Mouse (Mus musculus) embryonic fibroblast, embryonic 13.5 days (primary cell): Measurements from ENCODE around the gene BC067074. TPM values are rescaled to one million over a fixed set of nuclear protein-coding genes. Genes with fewer than 3 reads are reported as not detected.

ENCODE experiments used
- H3K27ac ChIP-seq: 2 replicates; pipeline ENCODE4 v1.5.1; 2012; ENCODE audit warnings: low read length, control low read depth, inconsistent platforms; ENCODE audit not compliant: insufficient read depth
- H3K4me1 ChIP-seq: 2 replicates; pipeline ENCODE4 v1.6.1; 2011; ENCODE audit warnings: low read length; ENCODE audit not compliant: control insufficient read depth, insufficient read depth
- H3K4me3 ChIP-seq: 2 replicates; pipeline ENCODE4 v1.5.1; 2011; ENCODE audit warnings: mild to moderate bottlenecking, control low read depth, low read length; ENCODE audit not compliant: insufficient read depth
- CTCF ChIP-seq: IDR thresholded peaks from 2 replicates; pipeline ENCODE4 v1.5.1; 2011; ENCODE audit warnings: mild to moderate bottlenecking, control low read depth, low read length, moderate library complexity, borderline replicate concordance; ENCODE audit not compliant: insufficient read depth
- POLR2A ChIP-seq: IDR thresholded peaks from 2 replicates; pipeline ENCODE4 v1.6.1; 2011; ENCODE audit warnings: low read depth, mild to moderate bottlenecking, control low read depth, low read length, moderate library complexity
- polyA plus RNA-seq: library from polyadenylated mRNA; stranded (reverse); fragments of >200 nt; gene quantifications from 2 replicates; pipeline ENCODE4 v1.2.4, GENCODE M21; 2011; ENCODE audit warnings: low read depth; ENCODE audit not compliant: missing spikeins, insufficient read length

BC067074 gene
- polyA plus RNA-seq, 1 experiment, result 8.4 TPM

DNA sequence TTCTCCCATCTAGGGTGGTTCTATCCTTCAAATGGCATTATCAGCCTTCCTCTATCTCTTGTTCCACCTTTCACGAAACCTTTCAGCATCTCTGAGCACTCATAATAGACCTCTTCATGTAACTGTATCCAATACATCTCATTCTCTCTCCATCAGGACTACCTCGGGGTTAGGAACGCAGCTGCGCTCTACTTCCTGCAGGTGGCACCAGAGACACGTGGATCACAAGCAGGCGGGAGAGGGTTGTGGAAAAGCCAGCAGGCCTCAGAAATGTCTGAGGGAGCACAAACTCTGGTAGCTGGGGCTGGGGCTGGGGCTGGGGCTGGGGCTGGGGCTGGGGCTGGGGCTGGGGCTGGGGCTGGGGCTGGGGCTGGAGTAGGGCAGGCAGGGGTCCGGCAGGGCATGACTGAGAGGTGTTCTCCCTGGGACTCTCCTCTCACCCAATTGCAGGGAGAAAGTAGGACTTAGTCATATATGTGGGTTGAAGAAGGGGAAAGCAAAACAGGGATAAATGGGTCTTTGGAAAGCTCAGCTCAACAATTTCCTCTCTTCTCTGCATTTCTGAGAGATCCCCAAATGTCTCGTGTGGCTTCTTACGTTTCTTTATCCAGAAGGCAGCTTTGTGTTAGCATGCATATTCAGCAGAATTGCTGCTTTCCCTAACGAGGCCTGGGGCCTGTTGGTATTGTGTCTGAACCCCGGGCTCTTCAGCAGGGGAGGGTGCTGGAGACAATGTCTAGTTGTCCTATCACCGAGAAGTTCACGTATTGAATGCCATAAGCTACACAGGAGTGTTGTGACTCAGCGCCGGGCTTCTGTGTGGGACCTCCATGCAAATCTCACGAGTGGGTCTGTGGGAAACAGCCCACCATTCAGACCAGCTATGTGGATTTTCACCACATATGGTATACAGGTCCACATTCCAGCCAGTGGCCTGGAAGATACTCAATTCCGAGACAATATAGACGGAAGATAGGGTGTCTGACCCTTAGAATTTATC, 22.9 kb upstream of the BC067074 start:
- Histone ChIP-seq H3K27ac (no peak overlapping the region; the same call in 1 of the 2 replicates), H3K4me1 (0 out of 2 replicates have a peak, but pooled peaks cover 8% of the 10 kb centered on the region), H3K4me3 (no peak overlapping the region)
- TF ChIP-seq POLR2A (no peak), CTCF (peak; percentile 98)

- no peak for TF ChIP-seq POLR2A
- no peak for TF ChIP-seq CTCF
- 0 out of 2 replicates have a peak, but pooled peaks cover 8% of the 10 kb centered on the region for H3K4me1 ChIP-seq
- H3K4me3 ChIP-seq, result no peak overlapping the region
- H3K27ac ChIP-seq, result no peak overlapping the region
Measured at GRCm38 (mm10) chr13:113271189-113271588, 21.8 kb upstream of the BC067074 start.

DNA sequence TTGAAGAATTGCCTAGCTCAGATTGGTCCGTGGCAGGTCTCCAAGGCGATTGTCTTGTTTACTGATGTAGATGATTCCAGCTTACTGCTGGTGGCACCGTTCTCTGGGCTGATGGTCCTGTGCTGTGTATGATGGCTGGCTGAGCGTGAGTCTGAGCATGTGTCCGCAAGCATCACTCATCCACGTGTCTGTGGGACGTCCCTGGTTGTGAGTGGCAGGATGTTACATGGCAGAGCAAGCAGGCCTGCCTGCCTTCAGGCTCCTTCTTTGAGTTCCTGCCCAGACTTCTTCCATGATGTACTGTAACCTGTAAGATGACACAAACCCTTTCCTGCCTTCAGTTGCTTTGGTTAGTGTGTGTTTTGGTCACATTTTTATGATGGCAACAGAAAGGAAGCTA, 5.8 kb upstream of the BC067074 start:
- TF ChIP-seq POLR2A (no peak), CTCF (no peak)
- H3K4me1 ChIP-seq, result no peaks in the 10 kb centered on the region
- no peak overlapping the region for H3K4me3 ChIP-seq
- H3K27ac ChIP-seq, result no peak overlapping the region

DNA sequence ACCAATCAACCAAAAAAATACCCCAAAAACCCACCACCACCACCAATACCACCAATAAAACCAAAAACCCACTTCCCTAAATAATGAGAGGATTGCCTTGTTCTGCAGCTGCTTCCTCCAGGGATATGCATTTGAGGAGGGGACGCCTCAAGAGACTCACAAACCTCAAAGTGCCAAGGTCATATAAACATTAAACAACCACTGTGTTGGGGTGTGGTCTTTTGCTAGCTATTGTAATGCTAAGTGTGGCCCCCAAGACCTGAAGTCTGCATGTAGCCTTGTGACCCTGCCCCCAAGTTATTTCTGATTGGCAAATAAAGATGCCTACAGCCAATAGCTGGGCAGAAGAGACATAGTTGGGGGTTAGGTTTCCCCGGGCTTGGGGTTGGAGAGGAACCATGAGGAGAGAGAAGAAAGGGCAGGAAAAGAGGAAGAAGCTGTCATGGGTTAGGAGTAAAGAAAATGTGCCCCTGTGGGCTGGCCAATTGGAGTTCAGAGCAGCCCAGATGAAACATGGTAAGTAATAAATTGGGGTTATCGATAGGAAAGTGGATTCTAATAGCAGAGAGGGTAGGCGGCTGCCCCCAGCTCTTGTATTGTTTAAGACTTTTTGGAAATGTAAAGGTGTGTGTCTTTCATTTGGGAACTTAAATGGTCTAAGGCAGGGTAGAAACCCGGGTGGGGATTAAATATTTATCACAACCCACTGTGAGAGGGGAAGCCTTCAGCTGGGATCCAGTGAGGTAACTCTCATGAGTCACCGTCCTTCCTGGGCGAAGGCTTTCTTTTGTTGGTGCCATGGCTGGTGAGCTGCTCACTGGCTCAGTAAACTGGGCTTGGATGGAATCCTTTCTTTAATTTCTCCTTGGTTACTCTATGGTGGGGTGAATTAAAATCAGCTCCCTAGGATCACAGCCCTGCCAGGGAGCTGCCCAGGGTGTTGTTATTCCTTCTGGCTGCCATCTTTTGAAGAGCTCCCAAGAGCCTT, 4.5 kb upstream of the BC067074 start:
- Histone ChIP-seq H3K27ac (no peak overlapping the region), H3K4me1 (no peaks in the 10 kb centered on the region), H3K4me3 (no peak overlapping the region)
- no peak for TF ChIP-seq CTCF
- no peak for TF ChIP-seq POLR2A

- H3K27ac ChIP-seq, result no peak overlapping the region
- TF ChIP-seq POLR2A (no peak), CTCF (no peak)
- H3K4me3 ChIP-seq, result no peak overlapping the region
- H3K4me1 ChIP-seq, result no peaks in the 10 kb centered on the region
Measured at GRCm38 (mm10) chr13:113289760-113290159, 3.2 kb upstream of the BC067074 start.

DNA sequence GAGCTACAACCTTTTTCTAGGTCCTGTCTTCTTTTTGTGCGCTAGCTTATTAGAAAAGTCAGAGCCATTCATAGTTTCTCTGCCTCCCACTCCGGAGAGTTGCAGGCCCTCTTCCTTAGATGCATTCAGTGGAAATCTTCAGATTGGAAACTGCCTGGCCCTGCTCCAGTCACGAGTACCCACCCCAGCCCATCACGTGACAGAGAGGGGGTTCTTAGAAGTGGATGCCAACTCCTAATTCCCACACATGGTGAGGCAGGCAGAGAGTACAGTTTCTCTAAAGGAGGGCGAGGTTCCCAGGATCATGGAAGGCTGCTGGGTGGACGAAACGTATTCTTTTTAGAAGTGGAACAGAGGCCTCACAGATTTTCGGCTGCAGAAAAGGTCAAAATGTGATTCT, 958 bp upstream of the BC067074 start:
- no peak overlapping the region for H3K27ac ChIP-seq
- TF ChIP-seq POLR2A (no peak), CTCF (no peak)
- H3K4me3 ChIP-seq, result no peak overlapping the region
- H3K4me1 ChIP-seq, result no peaks in the 10 kb centered on the region

DNA sequence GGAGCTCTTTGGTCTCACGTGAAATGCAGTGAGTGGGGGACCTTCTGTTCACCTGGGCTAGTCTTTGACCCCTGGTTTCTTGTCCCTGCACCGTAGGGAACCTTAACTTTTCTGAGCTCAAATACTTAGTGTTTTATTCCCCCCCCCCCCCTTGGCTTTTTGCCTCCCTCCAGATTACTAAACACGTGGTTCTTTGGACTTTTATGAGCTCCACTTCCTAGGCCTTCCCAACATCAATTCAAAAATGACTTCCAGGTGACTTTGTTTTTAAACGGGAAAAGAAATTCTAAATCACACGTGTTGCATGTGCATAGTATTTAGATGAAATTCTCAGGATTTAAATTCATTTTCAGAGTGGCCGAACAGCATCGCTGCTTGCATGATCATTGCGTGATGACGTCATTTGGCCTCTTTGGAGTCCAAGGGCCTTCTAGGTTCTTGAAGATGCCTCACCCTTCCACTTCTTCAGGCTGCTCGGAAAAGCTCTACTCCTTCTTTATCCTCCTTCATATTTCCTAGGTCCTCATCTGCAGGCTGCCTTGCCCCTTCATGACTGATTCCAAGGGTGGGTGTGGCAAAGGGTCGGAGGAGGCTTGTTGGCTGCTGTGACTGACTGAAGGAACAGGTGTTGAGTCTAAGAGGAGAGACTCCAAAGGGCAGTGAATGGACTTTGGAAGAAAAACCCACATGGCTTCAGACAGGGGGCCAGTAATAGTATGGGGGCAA, 911 bp downstream of the BC067074 start:
- Histone ChIP-seq H3K4me3 (peak overlapping the region; percentile 41), H3K4me1 (no peaks in the 10 kb centered on the region), H3K27ac (no peak overlapping the region)
- TF ChIP-seq POLR2A (no peak), CTCF (no peak)

- H3K27ac ChIP-seq, result no peak overlapping the region
- TF ChIP-seq CTCF (no peak), POLR2A (no peak)
- H3K4me1 ChIP-seq, result no peaks in the 10 kb centered on the region
Measured at GRCm38 (mm10) chr13:113295817-113296485, 3.0 kb downstream of the BC067074 start.

More at GRCm38 (mm10) chr13:113295817-113296485, 3.0 kb downstream of the BC067074 start:
- no peak overlapping the region for H3K4me3 ChIP-seq
